8 mouse cellular contexts compared by ENCODE assay signal in the genomic region with DNA sequence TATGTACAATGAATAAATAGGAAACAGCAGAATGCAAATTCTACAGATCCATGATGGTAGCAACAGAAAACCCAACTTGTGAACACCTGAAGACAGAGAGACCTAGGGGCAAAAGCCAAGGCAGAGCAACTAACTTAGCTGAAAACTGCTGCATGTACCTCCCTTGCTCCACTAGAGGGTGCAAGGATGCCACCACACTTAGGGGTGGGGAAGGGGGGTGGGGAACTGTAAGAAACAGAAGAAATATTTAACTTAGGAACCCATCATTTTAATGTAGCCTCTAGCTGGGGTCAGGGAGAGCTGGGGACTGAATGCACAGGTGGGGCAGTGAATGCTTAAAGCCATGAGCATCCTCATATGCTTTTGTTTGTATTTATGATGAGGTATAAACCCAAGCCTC.
DNase-seq lines count a peak whose midpoint lies in the region; ATAC-seq lines count a peak whose summit lies in the region.

No protein-coding gene starts in this region.

- H3K9ac ChIP-seq in forebrain, embryonic 12.5 days: no peak overlapping the region
- no peak overlapping the region for H3K9ac ChIP-seq in forebrain, embryonic 13.5 days
- no peak overlapping the region for H3K9ac ChIP-seq in forebrain, embryonic 15.5 days (replicated peaks)

- H3K4me1 ChIP-seq in forebrain, embryonic 12.5 days: peaks cover 7% of the 10 kb centered on the region
- peaks cover 8% of the 10 kb centered on the region; the same call in 1 of the 2 replicates for H3K4me1 ChIP-seq in forebrain, embryonic 13.5 days
- peaks cover 17% of the 10 kb centered on the region for H3K4me1 ChIP-seq in forebrain, embryonic 15.5 days

- H3K4me3 ChIP-seq in forebrain, embryonic 12.5 days (replicated peaks): no peak overlapping the region
- H3K4me3 ChIP-seq in forebrain, embryonic 13.5 days: no peak overlapping the region
- no peak overlapping the region for H3K4me3 ChIP-seq in forebrain, embryonic 15.5 days

- no peaks in the 10 kb centered on the region for H3K27me3 ChIP-seq in forebrain, embryonic 12.5 days
- H3K27me3 ChIP-seq in forebrain, embryonic 13.5 days: no peaks in the 10 kb centered on the region
- H3K27me3 ChIP-seq in forebrain, embryonic 15.5 days: no peaks in the 10 kb centered on the region

- H3K36me3 ChIP-seq in forebrain, embryonic 12.5 days (replicated peaks): 0 out of 2 replicates have a peak, but pooled peaks cover 4% of the 10 kb centered on the region
- H3K36me3 ChIP-seq in forebrain, embryonic 13.5 days (ENCODE audit: poor library complexity, severe bottlenecking): peaks cover 4% of the 10 kb centered on the region; the same call in 1 of the 2 replicates
- H3K36me3 ChIP-seq in forebrain, embryonic 15.5 days: no peaks in the 10 kb centered on the region

- peak; percentile 46 for ATAC-seq in forebrain, embryonic 12.5 days (ENCODE audit: low FRiP score)
- no peak for ATAC-seq in forebrain, embryonic 13.5 days
- peak; percentile 53; the same call in 1 of the 2 replicates for ATAC-seq in forebrain, embryonic 15.5 days (replicated peaks)

- no peaks in the 10 kb centered on the region for H3K9me3 ChIP-seq in forebrain, embryonic 12.5 days
- H3K9me3 ChIP-seq in forebrain, embryonic 13.5 days (replicated peaks): no peaks in the 10 kb centered on the region
- no peaks in the 10 kb centered on the region for H3K9me3 ChIP-seq in forebrain, embryonic 15.5 days

- H3K4me2 ChIP-seq in forebrain, embryonic 12.5 days: no peak overlapping the region
- H3K4me2 ChIP-seq in forebrain, embryonic 13.5 days: no peak overlapping the region
- no peak overlapping the region for H3K4me2 ChIP-seq in forebrain, embryonic 15.5 days (replicated peaks)

- DNase-seq in thymus, postnatal 0 days (ENCODE audit: low spot score): peak; percentile 41
- no peak for DNase-seq in thymus, postnatal 25 days
- peak; percentile 46 for DNase-seq in lung, postnatal 14 days
- DNase-seq in yolk sac, embryonic 10.5 days (ENCODE audit: low spot score): no peak
- no peak for DNase-seq in gastrocnemius, adult 8-10 months (ENCODE audit: low spot score in 2 of 2)

- H3K27ac ChIP-seq in forebrain, embryonic 12.5 days: no peak overlapping the region
- H3K27ac ChIP-seq in forebrain, embryonic 13.5 days: no peak overlapping the region
- no peak overlapping the region for H3K27ac ChIP-seq in forebrain, embryonic 15.5 days (replicated peaks)

Comparison
In these comparisons a context has a peak if more than half of its experiments do, and no peak if none do; other contexts are left out.
1. DNase-seq: peak in thymus, postnatal 0 days (single experiment) and lung, postnatal 14 days (single experiment); none in thymus, postnatal 25 days (single experiment), yolk sac, embryonic 10.5 days (single experiment) and gastrocnemius, adult 8-10 months (0 of 2).